Mouse (Mus musculus) ovary, adult 18-20 months (tissue): Measurements from ENCODE around the gene Prune2.
A peak's percentile ranks its signal among the peaks of the same experiment; 100 is the strongest.
"Not testable (repeated sequence)": the region's sequence is repeated elsewhere in the genome, so short reads cannot be mapped to it uniquely, and the experiment has no call there.

Experiments
- DNase-seq: peaks from one replicate; pipeline ENCODE4 v3.0.0; 2022; ENCODE audit warnings: low spot score, mixed read lengths

The Prune2 gene

DNA sequence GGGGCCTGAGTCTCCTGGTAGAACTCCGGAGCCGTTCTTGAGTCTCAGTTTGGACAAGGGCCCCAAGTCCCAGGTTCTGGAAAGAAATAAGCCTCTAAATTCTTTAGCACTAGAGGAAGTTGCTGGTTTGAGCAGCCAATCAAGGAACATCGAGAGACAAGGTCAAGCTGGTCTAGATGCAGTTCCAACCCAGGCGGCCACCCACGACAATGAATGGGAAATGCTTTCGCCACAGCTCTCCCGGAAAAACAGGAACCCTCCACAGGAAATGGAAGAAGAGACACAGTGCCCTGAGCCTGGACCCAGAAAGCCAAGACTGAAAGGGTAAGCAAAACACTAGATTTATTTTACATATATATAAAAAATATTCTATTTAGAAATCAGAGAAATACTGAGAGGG is 169.5 kb downstream of the Prune2 start:
- no peak for DNase-seq

DNA sequence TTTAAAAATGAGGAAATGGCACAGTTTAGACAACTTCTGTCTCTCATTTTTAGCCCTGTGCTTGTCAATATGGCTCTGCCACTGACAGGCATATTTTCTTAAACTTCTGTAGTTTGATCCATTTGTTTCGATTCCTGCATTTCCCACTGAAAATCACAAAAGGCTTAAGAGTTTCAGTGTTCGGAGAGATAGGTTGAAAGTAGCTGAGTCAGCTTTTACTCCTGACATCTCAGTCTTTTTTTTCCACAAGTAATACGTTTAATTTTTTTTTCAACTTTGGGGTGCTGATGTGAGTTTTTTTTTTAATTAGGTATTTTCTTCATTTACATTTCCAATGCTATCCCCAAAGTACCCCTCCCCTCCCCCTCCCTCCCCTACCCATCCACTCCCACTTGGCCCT is 174.6 kb downstream of the Prune2 start:
- DNase-seq = no peak

DNA sequence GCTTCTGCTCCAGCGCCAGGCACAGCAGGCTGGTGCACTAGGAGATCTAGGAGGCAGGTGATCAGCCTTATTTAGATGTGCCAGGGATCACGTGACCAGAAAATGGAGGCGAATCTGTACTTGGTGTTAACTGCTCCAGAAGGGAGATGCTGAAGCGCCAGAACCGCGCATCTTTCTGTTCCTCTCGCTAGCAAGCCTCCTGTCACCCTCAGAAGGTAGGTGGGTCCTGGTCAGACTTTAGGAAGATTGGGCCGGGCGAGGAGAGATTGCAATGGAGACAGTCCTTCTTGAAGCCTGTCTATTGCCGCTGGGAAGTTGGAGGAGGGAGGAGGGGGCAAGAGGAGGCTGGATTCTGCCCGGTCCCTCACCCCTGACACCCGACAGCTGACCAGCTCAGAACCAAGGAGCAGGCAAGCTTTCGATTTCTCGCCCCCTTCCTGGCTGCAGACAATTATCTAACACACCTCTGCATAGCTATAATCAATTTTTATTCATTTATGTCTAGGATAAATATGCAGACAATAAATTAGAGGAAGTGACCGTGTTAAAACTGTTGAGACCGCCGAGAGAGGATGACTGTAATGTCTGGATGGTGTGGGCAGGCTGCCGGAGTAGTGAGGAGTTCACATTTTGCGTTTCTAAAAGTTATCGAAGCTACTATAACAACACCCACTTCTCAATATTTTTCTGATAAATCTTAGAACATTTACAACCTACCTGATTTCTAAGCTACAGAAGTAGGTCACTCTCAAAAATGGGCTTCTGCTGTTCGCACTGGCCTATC is 181.0 kb downstream of the Prune2 start:
- no peak for DNase-seq

DNA sequence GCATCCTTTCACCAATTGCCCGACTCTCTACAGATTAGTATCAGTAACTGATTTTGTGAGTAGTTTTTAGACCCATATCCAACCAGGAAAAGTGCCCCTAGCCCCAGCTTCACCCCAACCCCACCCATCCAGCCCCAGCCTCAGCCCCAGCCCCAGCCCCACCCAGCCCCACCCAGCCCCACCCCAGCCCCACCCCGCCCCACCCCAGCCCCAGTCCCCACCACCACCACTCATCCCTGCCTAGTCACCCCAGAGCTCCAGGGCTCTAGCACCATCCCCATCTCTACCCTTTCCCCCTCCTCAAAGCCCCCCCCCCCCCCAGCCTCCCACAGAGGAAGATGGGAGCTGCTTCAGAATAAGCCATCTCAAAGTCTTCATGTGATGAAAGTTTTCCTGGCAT is 181.7 kb downstream of the Prune2 start:
- no peak for DNase-seq

DNA sequence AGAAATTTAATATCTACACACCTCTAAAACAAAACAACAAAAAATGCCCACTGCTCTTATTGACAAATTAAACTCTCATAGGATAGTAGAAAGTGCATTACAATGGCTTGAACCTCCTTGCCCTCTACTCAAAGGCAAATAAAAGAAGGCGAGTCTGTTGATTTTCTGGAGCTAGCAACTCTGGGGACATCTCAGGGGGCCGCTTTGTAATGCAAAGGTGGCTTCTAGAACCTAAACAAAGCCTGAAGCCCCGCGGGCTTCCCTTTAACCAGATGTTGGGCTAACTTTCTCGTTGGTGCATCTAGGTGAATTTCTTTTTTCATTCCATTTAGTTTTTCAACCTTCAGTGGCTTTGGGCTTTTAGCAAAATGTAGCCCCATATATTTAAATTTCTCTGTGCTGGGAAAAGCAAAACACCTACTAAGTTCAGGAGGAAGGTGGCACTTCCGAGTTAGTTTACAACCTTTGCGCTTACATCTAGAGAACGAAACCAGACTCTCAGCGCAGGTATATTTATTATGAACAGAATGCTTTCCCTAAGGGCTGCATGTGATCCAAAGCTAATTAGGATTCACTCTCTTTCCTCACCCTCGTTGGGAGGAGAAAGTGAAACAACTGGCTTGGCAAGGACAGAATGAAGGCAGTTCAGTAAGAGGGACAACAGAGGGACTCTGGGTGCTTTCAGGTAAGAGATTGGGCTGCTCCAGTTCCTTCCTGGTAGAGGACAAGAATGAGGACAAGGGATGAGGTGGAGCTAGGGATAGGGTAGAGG is 182.4 kb downstream of the Prune2 start:
- no peak for DNase-seq

DNA sequence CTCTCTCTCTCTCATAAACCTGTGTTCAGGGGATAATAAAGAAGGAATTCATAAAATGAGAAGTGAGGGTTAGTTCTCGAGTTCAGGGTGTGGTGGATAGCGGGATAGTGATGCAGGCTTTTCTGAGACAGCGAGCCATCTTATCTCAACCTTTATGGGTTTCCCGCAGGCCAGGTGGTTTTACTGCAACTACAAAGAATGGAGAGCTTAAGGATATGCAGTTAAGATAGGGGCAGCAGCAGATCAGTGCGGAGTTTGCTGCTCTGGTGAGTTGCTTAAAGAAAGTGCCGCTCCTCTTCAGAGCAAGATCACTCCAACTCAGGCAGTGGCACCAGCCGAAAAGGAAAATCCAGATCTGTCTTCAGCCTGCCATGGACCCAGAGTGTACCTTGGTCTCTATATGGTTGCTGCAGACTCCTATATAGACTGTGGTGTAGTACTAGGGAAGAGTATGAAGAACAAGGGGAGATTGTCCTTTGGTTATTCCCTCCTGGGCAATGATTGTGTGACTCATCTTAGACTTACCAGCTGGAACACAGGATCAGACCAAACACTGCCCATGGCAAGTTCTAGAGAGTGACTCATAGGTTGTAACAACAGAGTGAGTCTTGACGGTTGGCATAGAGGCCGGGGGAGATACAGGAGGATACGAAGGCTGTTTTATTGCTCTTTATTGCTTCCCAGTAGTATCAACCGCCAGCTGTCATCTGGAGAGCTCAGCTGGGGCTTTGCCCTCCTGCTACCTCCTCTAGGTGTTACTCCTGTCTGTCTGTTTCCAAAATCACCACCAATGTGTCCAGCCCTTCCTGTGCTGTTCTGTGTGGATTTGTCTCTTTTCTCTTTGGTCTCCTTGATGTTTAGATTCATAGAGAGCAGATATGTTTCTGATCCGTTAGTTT is 184.3 kb downstream of the Prune2 start:
- DNase-seq = no peak

DNA sequence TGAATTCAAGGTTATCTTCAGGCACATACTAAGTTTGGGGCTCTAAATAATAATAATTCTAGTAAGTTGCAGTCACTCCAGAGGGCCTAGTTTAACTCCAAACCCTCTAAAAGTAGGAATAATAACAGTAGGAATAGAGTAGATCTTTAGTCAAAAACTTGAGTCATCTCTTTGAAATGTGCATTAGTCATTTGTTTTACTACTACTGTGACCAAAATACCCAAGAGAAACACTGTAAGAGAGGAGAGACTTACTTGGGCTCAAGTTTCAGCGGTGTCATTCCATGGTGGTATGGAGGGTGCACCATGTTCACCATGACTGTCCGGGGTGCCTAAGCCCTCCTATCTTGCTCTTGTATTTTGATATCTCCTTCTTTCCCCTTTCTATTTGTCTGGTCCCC is 187.3 kb downstream of the Prune2 start:
- no peak for DNase-seq

DNA sequence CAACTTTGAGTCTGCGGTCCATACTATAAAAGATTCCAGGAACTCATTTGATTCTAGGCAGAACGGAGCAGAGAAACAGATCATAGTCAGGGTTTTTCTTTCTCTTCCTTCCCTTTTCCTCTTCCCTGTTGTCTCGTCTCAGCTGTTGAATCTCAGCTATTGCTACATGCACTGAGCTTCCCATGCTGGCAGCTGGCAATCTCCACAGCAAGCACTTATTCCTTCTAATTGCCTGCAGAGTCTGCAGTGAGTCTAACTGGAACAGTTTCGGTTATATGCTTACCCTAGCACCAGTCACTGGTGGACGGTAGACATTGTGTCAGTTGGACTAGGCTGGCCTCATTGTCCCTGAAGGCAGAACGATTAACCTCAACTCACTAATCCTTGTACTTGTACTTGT is 188.3 kb downstream of the Prune2 start:
- DNase-seq = no peak

DNA sequence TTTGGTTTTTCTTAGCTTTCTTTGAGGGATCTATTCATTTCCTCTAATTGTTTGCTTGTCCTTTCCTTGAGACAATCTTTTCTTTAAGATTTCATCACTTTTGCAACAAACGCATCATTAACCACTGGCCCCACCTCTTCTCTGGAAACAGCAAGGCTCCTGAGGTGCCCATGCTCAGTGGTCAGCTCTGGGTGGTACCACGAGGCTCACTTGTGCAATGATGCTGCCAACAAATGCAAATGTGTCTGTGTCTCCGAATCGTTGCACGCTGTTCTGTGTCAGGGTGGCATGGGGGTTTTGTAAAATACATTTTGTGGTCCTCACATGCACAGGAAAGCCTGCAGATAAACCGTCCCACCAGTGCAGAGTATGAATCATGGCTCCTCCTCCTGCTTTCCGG is 194.1 kb downstream of the Prune2 start:
- no peak for DNase-seq

DNA sequence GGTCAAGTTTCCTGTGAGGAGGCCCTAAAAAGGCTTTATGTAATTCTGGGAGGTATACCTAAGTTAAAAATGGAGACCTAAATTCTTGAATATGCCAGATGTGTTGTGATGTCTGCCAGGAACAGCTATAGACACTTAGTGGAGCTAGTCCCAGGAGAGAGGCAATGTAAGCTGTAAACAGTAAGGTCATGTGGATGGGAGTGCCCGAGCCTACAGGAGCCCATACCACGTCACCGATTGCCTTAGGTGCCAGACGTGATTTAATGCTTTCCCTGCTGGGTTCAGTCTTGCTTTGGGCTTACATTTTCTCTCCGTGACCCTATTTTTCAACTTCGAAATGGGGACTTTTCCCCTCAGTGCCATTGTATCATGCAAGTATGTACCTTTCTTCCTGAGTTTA is 195.9 kb downstream of the Prune2 start:
- DNase-seq = no peak

DNA sequence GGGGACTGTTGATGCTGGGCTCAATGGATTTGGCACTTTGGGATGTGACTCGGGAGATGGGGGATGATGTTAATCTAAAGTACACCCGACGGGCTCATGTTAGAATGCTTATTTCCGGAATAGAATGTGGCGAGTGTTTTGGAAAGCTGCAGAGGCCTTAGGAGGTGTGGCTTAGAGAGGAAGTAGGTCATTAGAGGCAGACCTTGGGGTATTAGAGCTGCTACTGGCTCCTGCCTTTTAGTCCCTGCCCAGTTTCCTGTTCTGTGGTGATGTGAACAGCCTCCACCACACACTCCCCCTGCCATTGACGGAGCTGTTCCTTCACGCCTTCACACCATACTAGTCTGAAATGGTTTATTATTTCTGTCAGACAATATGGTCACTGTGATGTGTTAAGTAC is 196.5 kb downstream of the Prune2 start:
- DNase-seq = no peak

DNA sequence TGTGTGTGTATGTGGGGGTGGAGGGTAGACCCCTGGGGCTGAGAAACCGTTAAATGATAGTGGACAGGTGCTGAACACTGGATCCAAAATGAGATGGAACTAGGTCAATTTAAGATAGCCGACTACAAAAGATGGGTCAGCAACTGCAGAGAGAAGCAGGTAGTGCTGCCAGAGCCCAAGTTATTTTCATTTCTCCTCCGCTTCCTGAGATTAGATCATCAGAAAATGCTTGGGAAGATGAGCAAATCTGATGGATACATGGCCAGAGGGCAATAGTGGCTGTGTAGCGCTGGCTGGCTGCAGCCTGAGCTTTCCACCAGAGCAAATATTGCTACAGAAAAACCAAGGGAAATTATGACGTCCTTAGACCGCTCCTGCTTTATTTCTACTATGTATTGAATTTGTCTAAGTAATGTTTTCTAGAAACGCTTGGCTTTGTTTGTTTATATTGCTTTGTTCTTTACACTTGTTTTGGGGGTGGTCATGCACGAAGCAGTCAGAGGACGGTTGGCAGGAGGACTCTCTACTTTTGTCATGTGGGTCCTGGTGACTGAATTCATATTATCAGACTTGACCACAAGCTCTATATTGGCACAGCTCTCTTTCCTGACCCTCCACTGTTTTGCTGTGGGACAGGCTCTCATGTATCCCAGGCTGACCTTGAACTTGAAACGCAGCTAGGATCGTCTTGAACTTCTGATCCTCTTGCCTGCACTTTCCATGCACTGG is 198.2 kb downstream of the Prune2 start:
- DNase-seq = no peak

DNA sequence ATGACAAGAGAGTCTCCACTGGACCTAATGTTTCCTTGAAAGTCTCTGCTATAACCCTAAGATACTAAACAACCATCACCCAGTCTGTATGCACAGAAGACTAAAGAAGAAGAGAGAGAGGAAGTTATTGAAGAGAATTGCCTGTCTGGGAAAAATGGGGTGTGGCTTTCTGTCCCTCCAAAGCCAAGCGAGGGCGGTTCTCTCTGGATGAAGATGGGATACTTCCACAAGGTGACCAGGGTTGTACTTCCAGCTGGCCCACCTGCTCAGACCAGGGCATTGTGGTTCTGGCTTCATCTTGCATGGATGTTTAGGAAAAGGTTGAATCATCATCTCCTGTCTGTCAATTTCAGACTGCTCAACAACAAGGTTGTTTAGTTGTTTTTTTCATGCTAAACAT is 199.3 kb downstream of the Prune2 start:
- no peak for DNase-seq

DNA sequence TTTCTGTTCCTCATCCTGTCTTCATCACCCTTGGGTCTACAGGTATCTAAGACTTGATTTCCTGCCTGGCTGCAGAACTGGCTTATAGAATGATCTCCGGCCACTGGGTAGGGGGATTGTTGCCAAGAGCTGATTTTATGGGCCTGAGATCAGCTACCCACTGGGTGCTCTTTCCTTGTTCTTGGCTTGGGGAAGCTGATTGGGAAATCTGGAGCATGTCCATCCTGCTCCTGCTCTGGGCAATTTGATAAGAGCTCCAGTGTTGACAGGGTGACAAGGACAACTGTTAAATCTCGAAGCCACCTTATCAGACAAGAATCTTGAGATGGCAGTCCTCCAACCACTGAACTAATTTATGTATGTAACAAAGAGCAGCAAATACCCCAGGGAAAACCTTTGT is 203.8 kb downstream of the Prune2 start:
- no peak for DNase-seq

DNA sequence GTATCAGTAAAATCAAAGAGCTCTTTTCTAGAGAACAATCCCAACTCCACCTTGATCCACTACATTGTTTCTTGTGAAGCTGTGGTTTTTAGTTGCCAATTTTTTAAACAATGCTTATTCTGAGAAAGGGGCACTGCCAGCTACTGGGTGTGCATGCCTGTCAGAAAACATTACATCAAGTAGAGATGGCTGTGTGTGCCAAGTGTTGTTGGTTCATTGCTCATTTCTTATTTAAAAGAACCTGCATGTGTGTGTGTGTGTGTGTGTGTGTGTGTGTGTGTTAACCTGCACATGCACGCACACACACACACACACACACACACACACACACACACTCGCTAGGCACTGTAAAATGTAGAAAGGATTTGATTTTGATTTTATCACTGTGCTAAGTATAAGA is 204.3 kb downstream of the Prune2 start:
- DNase-seq = no peak

DNA sequence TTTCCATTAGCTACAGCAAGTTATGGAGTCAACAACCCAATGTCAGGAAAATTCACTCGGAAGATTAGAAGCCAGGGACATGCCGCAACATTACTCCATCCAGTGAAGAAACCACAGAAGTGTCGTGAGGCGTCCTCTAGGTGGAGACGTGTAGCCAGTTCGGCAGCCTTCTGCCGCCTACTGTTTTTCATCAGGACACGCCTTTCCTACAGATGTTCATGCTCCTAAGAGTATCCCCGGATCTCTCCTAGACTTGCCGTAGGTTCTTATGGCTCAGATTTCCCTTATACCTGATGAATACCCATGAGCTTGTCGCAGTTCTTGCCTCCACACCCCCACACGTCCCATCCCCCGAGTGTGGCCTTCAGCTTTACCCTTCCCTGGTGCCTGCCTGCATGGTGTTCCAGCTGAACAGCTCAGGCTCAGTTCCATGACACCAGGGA is 207.6 kb downstream of the Prune2 start:
- peak; percentile 13 for DNase-seq

DNA sequence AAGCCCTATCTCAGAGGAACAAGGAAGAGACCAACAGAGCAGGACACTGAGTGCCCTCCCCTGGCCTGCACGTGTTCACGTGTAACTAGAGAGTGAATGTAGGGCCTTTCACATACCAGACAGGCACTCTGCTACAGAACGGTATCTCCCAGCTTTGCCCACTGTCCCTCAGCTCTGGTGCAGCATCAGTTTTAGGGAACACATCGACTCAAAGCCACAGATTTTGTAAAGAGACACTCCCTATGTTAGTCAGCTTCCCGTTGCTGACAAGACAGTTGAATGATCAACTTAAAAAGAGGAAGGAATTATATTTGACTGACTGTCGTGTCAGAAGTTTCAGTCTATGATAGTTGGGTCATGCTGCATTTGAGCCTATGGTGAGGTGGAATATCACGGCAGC is 210.4 kb downstream of the Prune2 start:
- no peak for DNase-seq

DNA sequence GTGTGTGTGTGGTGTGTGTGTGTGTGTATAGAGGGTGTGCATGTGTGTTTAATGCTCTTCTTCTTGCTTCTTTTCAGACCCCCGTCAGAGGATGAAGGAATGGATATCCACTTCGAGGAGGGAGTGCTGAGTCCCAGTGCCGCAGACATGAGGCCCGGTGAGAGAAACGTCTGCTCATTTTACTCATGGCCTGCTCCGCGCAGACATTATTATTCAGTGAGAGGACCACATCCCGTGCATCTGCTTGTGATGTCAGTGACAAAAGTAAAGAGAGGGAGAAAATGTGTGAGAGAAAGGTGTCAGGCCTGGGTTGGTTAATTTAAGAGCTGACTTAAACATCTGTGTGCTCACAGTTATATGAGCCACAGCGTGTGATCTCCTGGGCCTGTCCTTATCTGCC is 212.3 kb downstream of the Prune2 start:
- DNase-seq = no peak

DNA sequence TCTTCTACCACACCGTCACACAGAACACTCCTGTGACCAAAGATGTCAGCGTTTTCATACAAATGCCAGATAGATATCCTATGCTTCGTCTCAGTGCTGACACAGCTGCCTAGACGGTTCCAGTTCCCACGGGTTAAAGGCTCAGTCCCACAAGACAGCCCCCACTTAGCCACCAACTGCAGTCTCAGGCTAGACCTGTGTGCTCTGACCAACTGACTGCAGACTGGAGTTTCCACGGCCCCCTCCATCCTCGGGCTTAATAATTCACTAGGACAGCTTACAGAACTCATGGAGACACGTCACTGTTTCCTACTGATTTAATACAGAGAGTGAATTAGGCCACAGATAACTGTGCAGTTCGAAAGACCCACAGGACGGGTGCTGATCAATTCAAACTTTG is 213.8 kb downstream of the Prune2 start:
- DNase-seq = no peak

DNA sequence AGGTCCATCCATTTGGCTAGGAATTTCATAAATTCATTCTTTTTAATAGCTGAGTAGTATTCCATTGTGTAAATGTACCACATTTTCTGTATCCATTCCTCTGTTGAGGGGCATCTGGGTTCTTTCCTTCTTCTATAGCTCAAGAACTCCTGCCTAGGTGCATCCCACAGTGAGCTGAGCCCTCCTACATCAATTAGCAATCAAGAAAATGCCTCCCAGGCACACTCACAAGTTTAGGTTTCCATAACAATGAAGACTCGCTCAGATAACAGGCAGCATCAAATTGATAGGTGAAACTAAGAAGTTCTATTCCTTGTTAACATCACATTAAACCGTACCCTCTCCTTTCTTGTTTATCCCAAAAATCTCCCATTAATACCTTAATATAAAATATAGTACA is 218.6 kb downstream of the Prune2 start:
- DNase-seq = not testable (repeated sequence)

DNA sequence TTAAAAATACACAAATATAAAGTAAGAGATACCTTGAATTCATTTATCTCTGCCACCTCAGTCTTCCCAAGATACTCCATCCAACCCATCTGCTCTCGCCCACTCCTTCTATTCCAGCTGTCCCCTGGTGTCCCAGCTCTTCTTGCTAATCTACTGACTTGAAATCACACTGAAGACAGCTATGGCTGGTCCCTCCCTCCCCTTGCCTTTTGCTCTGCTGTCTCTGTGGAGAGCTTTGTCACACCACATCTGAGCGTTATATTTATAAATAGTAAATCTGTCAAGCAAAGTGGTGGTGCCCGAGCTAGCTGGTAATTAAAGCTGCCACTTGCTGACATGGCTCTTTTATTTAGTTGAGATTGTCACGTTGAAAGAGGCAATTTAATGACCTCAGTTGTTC is 224.6 kb downstream of the Prune2 start:
- no peak for DNase-seq

DNA sequence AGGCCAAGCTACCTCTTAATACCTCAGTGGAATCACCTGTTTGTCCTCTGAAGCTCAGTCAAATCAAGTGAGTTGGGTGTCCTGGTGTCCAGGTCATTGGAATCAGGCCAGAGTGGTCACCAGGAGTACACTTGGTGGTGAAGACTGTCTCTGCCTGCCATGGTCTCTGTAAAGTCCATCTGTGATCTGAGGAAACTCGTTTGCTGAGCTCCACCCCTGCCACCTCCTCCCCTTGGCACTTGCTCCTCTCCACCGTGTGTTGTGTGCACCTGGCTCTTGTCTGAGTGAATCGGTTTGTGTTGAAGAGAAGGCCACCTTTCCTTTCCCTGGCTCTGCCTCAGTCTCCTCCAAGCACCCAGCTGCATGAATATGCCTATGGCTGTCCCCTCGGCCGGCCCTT is 238.8 kb downstream of the Prune2 start:
- DNase-seq = no peak
